Mouse (Mus musculus) lung, postnatal 0 days (tissue): ENCODE results near the gene Fars2.

Source experiments
- CTCF ChIP-seq: IDR thresholded peaks from 2 replicates; pipeline ENCODE4 v1.5.1; 2016; ENCODE audit warnings: antibody characterized with exemption, mild to moderate bottlenecking
- EP300 ChIP-seq: IDR thresholded peaks from 2 replicates; pipeline ENCODE4 v1.6.1; 2016; ENCODE audit warnings: antibody characterized with exemption, mild to moderate bottlenecking, control low read depth

- TF ChIP-seq CTCF (no peak), EP300 (no peak)
These were observed 386.3 kb downstream of the Fars2 start for GRCm38 (mm10) chr13:36503551-36503950.
